Mouse (Mus musculus) frontal cortex, postnatal 25 days (tissue): ENCODE data around the gene Emg1.
A peak's percentile ranks its signal among the peaks of the same experiment; 100 is the strongest.
"Not testable (repeated sequence)": the region's sequence is repeated elsewhere in the genome, so short reads cannot be mapped to it uniquely, and the experiment has no call there.

Source experiments
- DNase-seq, 2 experiments: peaks; one replicate each; pipeline ENCODE4 v3.0.0; 2022; ENCODE audit warnings: low spot score in 2 of 2

Emg1 gene

DNA sequence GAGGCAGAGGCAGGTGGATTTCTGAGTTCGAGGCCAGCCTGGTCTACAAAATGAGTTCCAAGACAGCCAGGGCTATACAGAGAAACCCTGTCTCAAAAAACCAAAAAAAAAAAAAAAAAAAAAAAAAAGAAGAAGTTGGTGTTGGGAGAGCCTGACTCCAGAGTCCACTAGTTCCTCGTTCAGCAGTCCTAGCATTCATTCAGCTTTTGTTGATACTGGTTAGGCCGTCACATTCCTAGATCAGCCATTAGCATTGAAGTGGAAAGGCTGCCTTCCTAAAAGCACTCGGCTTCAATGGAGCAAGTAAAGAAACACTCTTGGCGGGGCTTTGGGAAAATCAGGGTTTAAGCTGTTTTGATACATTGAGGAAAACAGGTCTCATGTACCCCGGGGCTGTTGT lies 29.7 kb downstream of the Emg1 start:
- not testable (repeated sequence) for DNase-seq

DNA sequence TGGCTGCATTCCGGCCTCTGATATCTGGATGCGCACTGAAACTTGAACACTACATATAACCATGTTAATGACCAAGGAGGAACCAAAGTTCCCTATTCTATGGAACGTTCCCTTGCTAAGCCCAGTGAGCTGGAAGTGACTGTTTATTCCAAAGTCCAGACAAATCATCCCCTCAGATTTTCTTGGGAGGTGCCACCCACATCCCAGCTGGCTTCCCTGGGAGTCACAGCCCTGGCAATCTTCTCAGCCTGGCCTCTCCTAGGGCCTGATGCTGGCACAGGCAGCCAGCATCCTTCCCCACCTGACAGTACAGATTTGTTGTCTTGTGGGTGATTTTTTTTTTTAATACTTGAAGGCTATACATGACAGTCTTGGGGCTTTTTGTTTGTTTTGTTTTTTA lies 32.5 kb downstream of the Emg1 start:
- no peak for DNase-seq

- DNase-seq = no peak
Observed at GRCm38 (mm10) chr6:124678769-124679168, 33.2 kb downstream of the Emg1 start.

DNA sequence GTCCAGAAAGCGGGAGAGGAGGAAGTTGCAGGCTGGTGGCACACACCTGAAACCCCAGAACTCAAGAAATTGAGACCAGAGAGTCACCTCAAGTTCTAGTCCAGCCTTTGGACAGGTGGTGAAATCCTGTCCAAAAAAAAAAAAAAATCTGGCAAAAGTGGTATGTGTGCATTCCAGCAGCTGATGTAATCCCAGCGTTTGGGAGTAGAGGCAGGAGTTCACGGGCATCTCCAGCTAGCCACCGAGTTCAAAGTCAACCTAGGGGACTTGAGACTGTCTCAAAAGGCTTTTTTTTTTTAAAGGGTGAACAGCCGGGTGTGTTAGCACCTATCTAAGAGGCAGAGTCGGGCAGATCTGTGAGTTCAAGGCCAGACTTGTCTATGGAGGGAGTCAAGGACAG lies 35.8 kb downstream of the Emg1 start:
- DNase-seq = no peak

DNA sequence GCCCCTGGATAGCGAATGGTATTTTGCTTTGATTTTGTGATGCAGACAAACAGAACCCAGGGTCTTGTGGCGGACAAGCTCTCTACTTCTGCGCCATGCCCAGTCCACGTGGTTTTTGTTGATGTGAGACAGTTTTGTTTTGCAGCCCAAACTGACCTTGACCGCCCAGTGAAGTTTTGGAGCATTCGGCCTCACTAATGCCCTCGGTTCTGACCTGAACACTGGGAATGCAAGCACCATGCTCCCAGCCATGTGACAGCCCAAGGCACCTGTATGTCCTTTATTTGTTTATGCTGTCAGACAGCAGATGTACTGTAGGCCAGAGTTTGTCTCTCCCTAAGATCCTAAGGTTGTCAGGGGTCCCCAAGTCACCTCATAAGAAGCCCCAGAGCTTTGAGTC lies 37.4 kb downstream of the Emg1 start:
- no peak for DNase-seq

GRCm38 (mm10) chr6:124673619-124674018 lies 38.4 kb downstream of the Emg1 start:
- DNase-seq = peak; percentile 20 to 31

GRCm38 (mm10) chr6:124672100-124672499 lies 39.9 kb downstream of the Emg1 start:
- DNase-seq = no peak

DNA sequence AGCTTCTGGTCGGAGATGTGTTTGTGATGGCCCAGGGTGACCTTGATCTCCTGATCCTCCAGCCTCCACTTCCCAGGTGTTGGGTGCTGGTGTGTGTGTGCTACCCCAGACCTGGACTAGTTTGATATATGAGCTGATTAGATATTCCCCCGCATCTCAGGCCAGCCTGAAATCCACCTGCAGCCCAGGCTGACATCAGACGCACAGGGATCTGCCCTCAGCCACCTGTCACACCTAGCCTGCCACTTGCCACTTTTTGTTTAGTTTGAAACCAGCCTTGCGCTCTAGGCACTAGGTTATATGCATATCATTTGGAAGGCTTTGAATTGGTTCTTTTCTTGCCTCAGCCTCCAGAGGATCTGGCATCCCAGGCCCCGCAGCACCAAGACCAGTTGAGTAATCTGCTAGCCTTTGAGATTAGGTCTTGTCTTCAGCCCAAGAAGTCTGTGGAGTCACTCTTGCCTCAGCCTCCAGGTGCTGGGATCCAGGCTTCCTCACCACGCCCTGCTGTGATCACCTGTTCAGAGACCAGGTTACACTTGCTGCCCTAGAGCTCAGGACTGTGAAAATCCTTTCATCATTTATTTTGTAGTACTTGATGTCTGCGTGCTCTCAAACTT lies 41.6 kb downstream of the Emg1 start:
- DNase-seq = no peak

- no peak for DNase-seq
Observed at GRCm38 (mm10) chr6:124669234-124669859, 42.6 kb downstream of the Emg1 start.

GRCm38 (mm10) chr6:124665011-124665410 lies 47.0 kb downstream of the Emg1 start:
- DNase-seq = no peak

DNA sequence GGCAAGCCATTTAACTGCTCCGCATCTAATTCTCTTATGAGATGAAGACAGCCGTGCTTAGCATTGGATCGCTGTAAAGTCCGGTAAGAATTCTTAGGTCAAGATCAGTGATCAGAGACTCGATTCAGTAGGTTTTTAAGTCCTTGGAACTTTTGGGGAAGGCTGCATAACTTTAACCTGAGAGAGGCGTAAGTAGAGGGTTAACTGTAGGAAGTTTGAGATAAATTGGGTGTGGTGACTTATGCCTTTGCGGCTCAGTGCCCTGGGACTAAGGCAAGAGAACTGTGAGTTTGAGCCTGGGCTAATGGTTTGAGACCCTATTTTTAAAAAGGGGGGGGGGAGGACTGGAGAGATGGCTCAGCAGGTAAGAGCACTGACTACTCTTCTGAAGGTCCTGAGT lies 47.7 kb downstream of the Emg1 start:
- DNase-seq = no peak

DNA sequence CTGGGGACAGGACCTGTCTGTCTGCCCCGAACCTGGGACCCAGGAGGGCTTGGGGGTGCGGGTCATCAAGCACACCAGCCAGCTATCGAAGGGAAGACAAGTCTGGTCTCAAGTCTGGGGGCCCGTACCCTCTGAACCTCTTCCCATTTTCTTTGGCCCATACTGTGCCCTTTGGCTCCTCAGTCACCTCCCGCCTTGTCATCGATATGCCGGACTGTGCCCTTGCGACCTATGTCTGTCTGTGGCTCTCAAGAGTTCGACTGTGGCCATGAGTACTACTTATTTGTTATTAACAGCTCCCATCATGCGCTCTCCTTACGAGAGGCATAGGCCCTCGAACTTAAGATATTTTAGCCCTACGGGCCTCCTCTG lies 48.6 kb downstream of the Emg1 start:
- no peak for DNase-seq

DNA sequence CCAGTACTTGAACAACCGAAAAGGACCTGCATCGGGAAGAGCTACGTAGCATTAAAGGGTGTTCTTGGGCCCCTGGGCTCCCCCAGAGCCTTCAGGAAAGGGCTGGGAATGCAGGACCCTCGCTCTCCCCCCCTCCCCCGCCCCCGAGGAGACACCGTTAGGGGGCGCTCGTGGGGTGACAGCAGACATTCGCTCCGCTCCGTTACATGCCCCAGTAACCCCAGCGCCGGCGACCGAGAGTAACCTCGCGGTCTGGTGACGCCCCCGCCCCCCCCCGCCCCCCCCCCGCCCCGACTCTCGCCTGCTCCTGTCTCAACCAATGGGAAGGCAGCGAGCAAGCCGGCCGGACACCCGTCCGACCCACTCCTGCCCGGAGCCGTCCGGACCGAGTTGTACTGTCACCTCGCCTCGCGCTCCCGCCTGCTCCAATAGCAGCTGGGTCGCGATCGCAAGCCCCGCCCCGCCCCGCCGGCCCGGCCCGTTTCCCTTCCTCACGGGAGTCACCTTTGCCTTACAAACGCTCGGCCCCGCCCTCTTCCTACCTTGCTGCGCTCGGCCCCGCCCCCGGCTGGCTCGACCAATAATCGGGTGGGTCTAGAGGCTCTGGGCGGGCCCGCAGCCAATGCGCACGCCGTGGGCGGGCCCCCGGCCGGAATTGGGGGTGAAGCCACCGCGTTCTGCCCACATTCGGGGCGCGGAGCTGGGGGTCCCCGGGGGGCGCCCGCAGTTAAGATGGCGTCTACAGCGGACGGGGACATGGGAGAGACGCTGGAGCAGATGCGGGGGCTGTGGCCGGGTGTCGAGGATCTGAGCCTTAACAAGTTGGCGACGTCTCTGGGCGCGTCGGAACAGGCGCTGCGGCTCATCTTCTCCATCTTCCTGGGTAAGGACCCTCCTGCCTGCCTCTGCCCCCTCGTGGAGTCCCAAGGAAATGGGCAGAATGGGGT lies 49.2 kb downstream of the Emg1 start, which contains the start of gene Lpcat3:
TSS of gene Lpcat3 (plus strand) at position 551 of the 947 bp plus-strand sequence.
- DNase-seq = peak; percentile 97

GRCm38 (mm10) chr6:124661995-124662394 lies 50.0 kb downstream of the Emg1 start:
- DNase-seq = no peak

GRCm38 (mm10) chr6:124661156-124661806 lies 50.7 kb downstream of the Emg1 start:
- no peak for DNase-seq

DNA sequence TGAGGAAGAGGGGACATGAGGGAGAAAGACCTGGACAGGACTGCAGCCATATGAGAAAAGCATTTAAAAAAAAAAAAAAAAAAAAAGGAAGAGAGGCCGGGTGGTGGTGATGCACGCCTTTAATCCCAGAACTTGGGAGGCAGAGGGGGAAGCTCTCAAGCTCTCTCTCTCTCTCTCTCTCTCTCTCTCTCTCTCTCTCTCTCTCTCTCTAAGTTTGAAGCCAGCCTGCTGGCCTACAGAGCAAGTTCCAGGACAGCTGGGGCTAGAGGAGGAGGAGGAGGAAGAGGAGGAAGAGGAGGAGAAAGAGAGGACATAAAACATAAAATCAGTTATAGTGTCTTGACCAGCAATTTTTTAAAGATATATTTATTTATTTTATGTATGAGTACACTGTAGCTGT lies 53.9 kb downstream of the Emg1 start:
- no peak for DNase-seq

- no peak for DNase-seq
Observed at GRCm38 (mm10) chr6:124655893-124656292, 56.1 kb downstream of the Emg1 start.
